Mouse (Mus musculus) embryonic fibroblast, embryonic 13.5 days (primary cell): ENCODE data around the gene Mbd3.

Experiments used
- CTCF ChIP-seq: IDR thresholded peaks from 2 replicates; pipeline ENCODE4 v1.5.1; 2011; ENCODE audit warnings: mild to moderate bottlenecking, control low read depth, low read length, moderate library complexity, borderline replicate concordance; ENCODE audit not compliant: insufficient read depth
- POLR2A ChIP-seq: IDR thresholded peaks from 2 replicates; pipeline ENCODE4 v1.6.1; 2011; ENCODE audit warnings: low read depth, mild to moderate bottlenecking, control low read depth, low read length, moderate library complexity

DNA sequence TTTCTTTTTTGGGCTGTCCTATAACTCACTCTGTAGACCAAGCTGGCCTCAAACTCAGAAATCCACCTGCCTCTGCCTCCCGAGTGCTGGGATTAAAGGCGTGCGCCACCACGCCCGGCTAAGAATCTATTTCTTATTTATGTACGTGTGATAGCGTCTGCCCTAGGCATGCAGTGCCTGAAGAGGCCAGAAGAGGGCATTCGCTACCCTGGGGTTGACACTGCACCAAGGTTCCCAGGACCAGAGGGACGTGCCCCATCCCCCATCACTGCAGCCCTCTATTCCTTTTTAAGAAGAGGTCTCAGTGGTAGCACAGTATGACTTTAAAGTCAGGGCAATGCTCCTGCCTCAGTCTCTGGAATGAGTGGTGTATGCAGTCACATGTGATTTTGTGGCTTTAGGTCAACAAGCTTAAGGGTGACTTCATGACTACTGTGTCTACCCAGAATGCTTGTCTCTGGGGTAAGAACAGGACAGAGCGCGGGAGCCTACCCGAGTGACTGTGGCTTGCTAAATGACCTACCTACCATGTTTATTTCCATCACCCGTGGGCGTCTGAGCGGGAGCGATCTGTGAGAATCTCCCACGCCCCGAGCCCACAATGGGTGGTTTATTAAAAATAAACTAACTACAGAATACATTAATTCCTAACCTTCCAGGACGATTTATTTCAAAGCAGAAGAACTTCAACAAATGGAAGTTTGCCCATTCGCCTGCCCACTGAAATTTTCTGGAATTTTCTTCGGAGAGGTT is 29.2 kb downstream of the Mbd3 start:
- TF ChIP-seq POLR2A (no peak), CTCF (0 out of 2 replicates have a peak, but pooled peaks have one; percentile 8)
